9 mouse cellular contexts compared by ENCODE assay signal in genomic region chr9:48707134-48707823, GRCm38 (mm10).
DNase-seq lines count a peak whose midpoint lies in the region; ATAC-seq and TF ChIP-seq lines count a peak whose summit lies in the region.
"Had no signal": no experiment of that assay in that cellular context is flagged by ENCODE, and none has a peak within 500 bp of the region (broad histone marks: within the 10 kb centered on the region; RNA-seq: fewer than 3 reads in every experiment).

No protein-coding gene starts in this region.

- H3K4me1 ChIP-seq in forebrain, embryonic 10.5 days = peaks cover 38% of the 10 kb centered on the region
- H3K4me1 ChIP-seq in forebrain, embryonic 14.5 days (ENCODE audit: control insufficient read depth, insufficient read depth, low read length) = peaks cover 6% of the 10 kb centered on the region; the same call in 1 of the 2 replicates
- H3K4me1 ChIP-seq in embryonic facial prominence, embryonic 15.5 days = peaks cover 22% of the 10 kb centered on the region; the same call in 1 of the 2 replicates
- peaks cover 12% of the 10 kb centered on the region; the same call in 1 of the 2 replicates for H3K4me1 ChIP-seq in limb, embryonic 14.5 days (ENCODE audit: control insufficient read depth, insufficient read depth, low read length)

- H3K4me2 ChIP-seq in forebrain, embryonic 14.5 days (ENCODE audit: low read length) = no peak overlapping the region
- H3K4me2 ChIP-seq in embryonic facial prominence, embryonic 15.5 days (replicated peaks) = no peak overlapping the region
- no peak overlapping the region for H3K4me2 ChIP-seq in limb, embryonic 14.5 days (replicated peaks; ENCODE audit: low read depth, low read length, severe bottlenecking)

- TF ChIP-seq POLR2A in limb, embryonic 14.5 days (IDR thresholded peaks at IDR 0.05; ENCODE audit: borderline replicate concordance, extremely low read depth, insufficient read depth, insufficient read length) = no peak

- H3K27me3 ChIP-seq in forebrain, embryonic 10.5 days (ENCODE audit: poor library complexity, severe bottlenecking) = no peaks in the 10 kb centered on the region
- no peaks in the 10 kb centered on the region for H3K27me3 ChIP-seq in forebrain, embryonic 14.5 days (replicated peaks; ENCODE audit: control insufficient read depth, insufficient read depth, low read length)
- H3K27me3 ChIP-seq in embryonic facial prominence, embryonic 15.5 days = no peaks in the 10 kb centered on the region
- H3K27me3 ChIP-seq in limb, embryonic 14.5 days (ENCODE audit: control insufficient read depth, insufficient read depth, low read length) = no peaks in the 10 kb centered on the region

- H3K4me3 ChIP-seq in forebrain, embryonic 10.5 days = no peak overlapping the region
- H3K4me3 ChIP-seq in forebrain, embryonic 14.5 days (ENCODE audit: low read depth, low read length) = no peak overlapping the region
- H3K4me3 ChIP-seq in embryonic facial prominence, embryonic 15.5 days (replicated peaks) = no peak overlapping the region
- H3K4me3 ChIP-seq in limb, embryonic 14.5 days (replicated peaks; ENCODE audit: low read length) = no peak overlapping the region

- no peak for ATAC-seq in forebrain, embryonic 14.5 days
- ATAC-seq in embryonic facial prominence, embryonic 15.5 days (ENCODE audit: insufficient number of reproducible peaks, low FRiP score, low TSS enrichment, low read depth) = peak; percentile 47; the same call in 1 of the 2 replicates
- ATAC-seq in limb, embryonic 14.5 days (ENCODE audit: low FRiP score, low read depth) = peak; percentile 57; the same call in 1 of the 2 replicates

- 0 out of 2 replicates have a peak overlapping the region, but pooled peaks have one; percentile 25 for H3K27ac ChIP-seq in forebrain, embryonic 10.5 days
- no peak overlapping the region for H3K27ac ChIP-seq in forebrain, embryonic 14.5 days (ENCODE audit: low read depth, low read length)
- H3K27ac ChIP-seq in embryonic facial prominence, embryonic 15.5 days (replicated peaks) = no peak overlapping the region
- H3K27ac ChIP-seq in limb, embryonic 14.5 days (replicated peaks; ENCODE audit: low read depth, low read length) = no peak overlapping the region
- H3K27ac ChIP-seq: liver, embryonic 14.5 days had no signal

- WGBS in forebrain, embryonic 10.5 days = 86% methylated on average over 14 of the region's 14 CpGs
- WGBS in forebrain, embryonic 14.5 days = 76% methylated on average over 14 of the region's 14 CpGs
- 46% methylated on average over 14 of the region's 14 CpGs for WGBS in embryonic facial prominence, embryonic 15.5 days
- WGBS in limb, embryonic 14.5 days = 48% methylated on average over 14 of the region's 14 CpGs

- H3K9ac ChIP-seq in forebrain, embryonic 14.5 days (ENCODE audit: low read length) = no peak overlapping the region
- no peak overlapping the region for H3K9ac ChIP-seq in embryonic facial prominence, embryonic 15.5 days
- no peak overlapping the region for H3K9ac ChIP-seq in limb, embryonic 14.5 days (ENCODE audit: low read depth, low read length, severe bottlenecking)
- H3K9ac ChIP-seq: liver, embryonic 14.5 days had no signal

- H3K36me3 ChIP-seq in forebrain, embryonic 10.5 days (replicated peaks) = peaks cover 15% of the 10 kb centered on the region; the same call in 1 of the 2 replicates
- H3K36me3 ChIP-seq in forebrain, embryonic 14.5 days (ENCODE audit: control insufficient read depth, insufficient read depth, low read length) = no peaks in the 10 kb centered on the region
- no peaks in the 10 kb centered on the region for H3K36me3 ChIP-seq in embryonic facial prominence, embryonic 15.5 days
- H3K36me3 ChIP-seq in limb, embryonic 14.5 days (ENCODE audit: control insufficient read depth, insufficient read depth, low read length) = no peaks in the 10 kb centered on the region

- no peaks in the 10 kb centered on the region for H3K9me3 ChIP-seq in forebrain, embryonic 10.5 days
- no peaks in the 10 kb centered on the region for H3K9me3 ChIP-seq in forebrain, embryonic 14.5 days (replicated peaks; ENCODE audit: control insufficient read depth, low read length)
- no peaks in the 10 kb centered on the region for H3K9me3 ChIP-seq in embryonic facial prominence, embryonic 15.5 days (replicated peaks)
- H3K9me3 ChIP-seq in limb, embryonic 14.5 days (ENCODE audit: control insufficient read depth, low read length) = no peaks in the 10 kb centered on the region

- no peak for DNase-seq in forebrain, embryonic 10.5 days (ENCODE audit: extremely low spot score, low spot score)
- DNase-seq in forebrain, embryonic 14.5 days (ENCODE audit: low spot score) = no peak
- DNase-seq in 416B (ENCODE audit: low read depth) = peak; percentile 91
- peak; percentile 25 for DNase-seq in limb, embryonic 14.5 days (ENCODE audit: low spot score)
- no peak for DNase-seq in right cerebral cortex, postnatal 36 days (ENCODE audit: low spot score in 2 of 2)
- no peak for DNase-seq in thymus, adult 18-20 months
- DNase-seq in layer of hippocampus, adult 8-10 months (ENCODE audit: low spot score in 2 of 2) = no peak

Comparison
In these comparisons a context has a peak if more than half of its experiments do, and no peak if none do; other contexts are left out.
1. DNase-seq: peak in 416B (single experiment) and limb, embryonic 14.5 days (single experiment); none in forebrain, embryonic 10.5 days (single experiment), forebrain, embryonic 14.5 days (single experiment), right cerebral cortex, postnatal 36 days (0 of 2), thymus, adult 18-20 months (0 of 2) and layer of hippocampus, adult 8-10 months (0 of 2).